Mouse (Mus musculus) heart, postnatal 0 days (tissue): ENCODE measurements at regions not wholly inside any gene's neighbourhood (a gene's known extent, or its start where the extent isn't known, plus 50 kb on each side); places are given as distances from the start of the nearest gene placed in this dataset.

Source experiments
- CTCF ChIP-seq: IDR thresholded peaks from 2 replicates; pipeline ENCODE4 v1.5.1; 2016; ENCODE audit warnings: antibody characterized with exemption, control low read depth, low read depth
- EP300 ChIP-seq: IDR thresholded peaks from 2 replicates; pipeline ENCODE4 v1.6.1; 2016; ENCODE audit warnings: antibody characterized with exemption, low read depth

- no peak for TF ChIP-seq CTCF
- TF ChIP-seq EP300: no peak
These were observed 379.2 kb downstream of the Vrk1 start for GRCm38 (mm10) chr12:106389214-106389613.
